Mouse (Mus musculus): ENCODE data around the gene Gm1604a.
"Not testable (repeated sequence)": the region's sequence is repeated elsewhere in the genome, so short reads cannot be mapped to it uniquely, and the experiment has no call there.

DNA sequence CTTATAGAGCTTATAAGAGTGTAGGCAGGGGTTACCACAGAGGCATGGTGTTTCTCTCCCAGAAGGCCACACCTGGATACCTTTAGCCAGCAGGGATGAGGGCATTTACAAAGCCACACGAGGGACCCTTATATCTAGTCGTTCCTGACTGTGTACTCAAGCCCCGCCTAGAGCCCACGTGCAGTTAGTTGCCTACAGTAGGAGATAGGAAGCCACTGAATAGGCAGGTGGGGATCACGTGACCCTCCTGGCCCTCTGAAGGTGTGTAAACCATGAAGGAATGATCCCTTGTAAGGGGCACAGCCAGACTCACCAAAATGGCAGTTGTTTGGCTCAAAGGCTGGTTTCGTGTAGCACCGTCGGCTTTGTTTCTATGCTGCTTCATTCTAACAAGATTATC is 28.5 kb upstream of the Gm1604a start:
- not testable (repeated sequence) for TF ChIP-seq MYOG (IDR thresholded peaks at IDR 0.05; ENCODE audit: control insufficient read depth in 1 of 3, insufficient read depth in 1 of 3, insufficient read length in 2 of 3, low read depth in 2 of 3); POLR2A (IDR thresholded peaks at IDR 0.05; ENCODE audit: insufficient read length, low read depth); POLR2AphosphoS2 (IDR thresholded peaks at IDR 0.05; ENCODE audit: insufficient read length, low read depth)

Measured in myocyte (in vitro differentiated cells).